In the genomic region with DNA sequence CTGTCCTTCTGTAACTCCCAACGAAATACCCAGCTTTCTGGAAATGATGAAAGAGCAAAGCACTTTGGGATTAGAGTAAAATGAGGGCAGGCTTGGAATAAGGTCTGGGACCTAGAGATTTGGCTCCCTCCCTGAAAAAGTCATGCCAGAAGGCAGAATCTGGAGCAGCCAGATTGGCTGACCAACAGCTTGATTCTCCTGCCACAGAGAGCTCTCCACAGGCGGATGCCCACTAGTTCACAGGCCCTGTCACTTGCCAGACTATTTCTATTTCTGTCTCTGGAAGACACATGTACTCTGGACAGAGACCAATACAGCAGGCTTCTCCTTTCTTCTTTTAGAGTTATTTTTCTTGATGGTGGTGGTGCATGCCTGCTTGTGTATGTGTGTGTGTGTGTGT, we compare ENCODE assay signal across 12 mouse cellular contexts. TPM values are rescaled to one million over a fixed set of nuclear protein-coding genes. Genes with fewer than 3 reads are reported as not detected.
A peak's percentile ranks its signal among the peaks of the same experiment; 100 is the strongest.
DNase-seq lines count a peak whose midpoint lies in the region; ATAC-seq and TF ChIP-seq lines count a peak whose summit lies in the region.
"Had no signal": no experiment of that assay in that cellular context is flagged by ENCODE, and none has a peak within 500 bp of the region (broad histone marks: within the 10 kb centered on the region; RNA-seq: fewer than 3 reads in every experiment).

No protein-coding gene starts in this region.

- no peak for TF ChIP-seq EP300 in liver, postnatal 0 days (IDR thresholded peaks at IDR 0.05; ENCODE audit: low read depth)

- peaks cover 14% of the 10 kb centered on the region for H3K4me1 ChIP-seq in heart, embryonic 16.5 days (ENCODE audit: control insufficient read depth, insufficient read depth, low read length)
- H3K4me1 ChIP-seq in liver, postnatal 0 days (ENCODE audit: insufficient read depth), result no peaks in the 10 kb centered on the region

- WGBS in heart, embryonic 16.5 days, result 52% methylated on average over 2 of the region's 2 CpGs
- whole genome bisulfite sequencing in liver, postnatal 0 days (ENCODE audit: insufficient replicate concordance), result 67% methylated on average over 2 of the region's 2 CpGs

- no peaks in the 10 kb centered on the region for H3K36me3 ChIP-seq in heart, embryonic 16.5 days (ENCODE audit: control insufficient read depth, insufficient read depth)
- no peaks in the 10 kb centered on the region for H3K36me3 ChIP-seq in liver, postnatal 0 days (replicated peaks; ENCODE audit: insufficient read depth, low read length)
- H3K36me3 ChIP-seq: neural tube, embryonic 13.5 days had no signal

- DNase-seq in layer of hippocampus, postnatal 14 days (ENCODE audit: low spot score in 2 of 2), result peak; percentile 19 to 38
- no peak for DNase-seq in layer of hippocampus, postnatal 36 days
- peak; percentile 93 for DNase-seq in cerebellum, adult 11-12 months
- DNase-seq in cerebellum, postnatal 10 days, result peak; percentile 90 to 91
- no peak for DNase-seq in liver, postnatal 0 days
- DNase-seq: liver; spleen, adult 18-20 months; thymus, postnatal 36 days had no signal

- H3K9me3 ChIP-seq in heart, embryonic 16.5 days (replicated peaks; ENCODE audit: control insufficient read depth, low read length), result no peaks in the 10 kb centered on the region
- no peaks in the 10 kb centered on the region for H3K9me3 ChIP-seq in liver, postnatal 0 days (ENCODE audit: low read length)
- H3K9me3 ChIP-seq: neural tube, embryonic 13.5 days had no signal

- no peak overlapping the region for H3K4me3 ChIP-seq in heart, embryonic 16.5 days (ENCODE audit: low read length)
- no peak overlapping the region for H3K4me3 ChIP-seq in liver, postnatal 0 days (ENCODE audit: low read depth, low read length)
- H3K4me3 ChIP-seq: neural tube, embryonic 13.5 days had no signal

- no peak for TF ChIP-seq CTCF in liver, postnatal 0 days (IDR thresholded peaks at IDR 0.05; ENCODE audit: low read depth)

- peak overlapping the region; percentile 66 for H3K27ac ChIP-seq in heart, embryonic 16.5 days (ENCODE audit: low read length)
- no peak overlapping the region for H3K27ac ChIP-seq in liver, postnatal 0 days (ENCODE audit: low read depth)
- H3K27ac ChIP-seq: neural tube, embryonic 13.5 days had no signal

- no peak overlapping the region for H3K4me2 ChIP-seq in heart, embryonic 16.5 days (ENCODE audit: low read depth, low read length)
- H3K4me2 ChIP-seq in liver, postnatal 0 days (ENCODE audit: low read depth, low read length), result no peak overlapping the region
- H3K4me2 ChIP-seq: neural tube, embryonic 13.5 days had no signal

- ATAC-seq in heart, embryonic 16.5 days (replicated peaks; ENCODE audit: extremely low read depth, insufficient read depth, low FRiP score), result no peak; the same call in 1 of the 2 replicates
- no peak for ATAC-seq in liver, postnatal 0 days
- no peak for ATAC-seq in monocyte, adult 5-6 weeks (replicated peaks; ENCODE audit: insufficient number of reproducible peaks, low FRiP score, low TSS enrichment, poor library complexity, severe bottlenecking)

- no peak overlapping the region for H3K9ac ChIP-seq in heart, embryonic 16.5 days (ENCODE audit: low read length)
- no peak overlapping the region for H3K9ac ChIP-seq in liver, postnatal 0 days (replicated peaks)
- H3K9ac ChIP-seq: neural tube, embryonic 13.5 days had no signal

- no peaks in the 10 kb centered on the region for H3K27me3 ChIP-seq in heart, embryonic 16.5 days (ENCODE audit: control insufficient read depth, insufficient read depth, low read length)
- no peaks in the 10 kb centered on the region for H3K27me3 ChIP-seq in liver, postnatal 0 days (ENCODE audit: insufficient read depth, low read length)
- H3K27me3 ChIP-seq: neural tube, embryonic 13.5 days had no signal

RNA-seq across cellular contexts. Expression of a gene that starts 41.8 kb away (rescaled TPM):
- under 1 TPM in 1 of 2 experiments, not detected in 1; 0.36 TPM for total RNA-seq in layer of hippocampus, postnatal 14 days (2021)
- total RNA-seq in layer of hippocampus, postnatal 36 days (2021), result not detected
- polyA plus RNA-seq in heart, embryonic 16.5 days (2015; fragmentation: Nextera tagmentation; extraction: Ambion mirVana), result not detected in 2 replicates
- polyA plus RNA-seq in liver, postnatal 0 days (2015; fragmentation: Nextera tagmentation; extraction: Ambion mirVana), result not detected in 2 replicates
- 0.21 to 0.39 TPM (median 0.38 TPM) in 3 replicates for total RNA-seq in monocyte, adult 5-6 weeks (2017)
- total RNA-seq: layer of hippocampus, adult 8-10 months had no signal
- polyA plus RNA-seq: neural tube, embryonic 13.5 days had no signal

Comparison
In these comparisons a context has a peak if more than half of its experiments do, and no peak if none do; other contexts are left out.
1. DNase-seq: peak in layer of hippocampus, postnatal 14 days (2 of 2), cerebellum, adult 11-12 months (single experiment) and cerebellum, postnatal 10 days (2 of 2); none in layer of hippocampus, postnatal 36 days (0 of 2) and liver, postnatal 0 days (single experiment).